Mouse (Mus musculus) intestine, embryonic 16.5 days (tissue): ENCODE measurements at regions not wholly inside any gene's neighbourhood (a gene's known extent, or its start where the extent isn't known, plus 50 kb on each side); places are given as distances from the start of the nearest gene placed in this dataset.

Experiments used
- ATAC-seq: fragments of 200-750 bp; cut with Nextera tagmentation; 2 replicates; pipeline ENCODE4 v1.8.0; 2017; ENCODE audit warnings: moderate TSS enrichment, moderate library complexity
- H3K27ac ChIP-seq: fragments of 300-500 bp; sonication (generic); 2 replicates; pipeline ENCODE4 v1.5.1; 2014; ENCODE audit warnings: mild to moderate bottlenecking, low read length
- H3K27me3 ChIP-seq: fragments of 300-500 bp; sonication (generic); replicated peaks from 2 replicates; pipeline ENCODE4 v1.6.1; 2014; ENCODE audit warnings: low read length, control low read depth, mixed read lengths; ENCODE audit not compliant: control insufficient read depth, insufficient read depth
- H3K36me3 ChIP-seq: fragments of 300-500 bp; sonication (generic); 2 replicates; pipeline ENCODE4 v1.6.1; 2014; ENCODE audit warnings: low read length, control low read depth; ENCODE audit not compliant: control insufficient read depth, insufficient read depth
- H3K4me1 ChIP-seq: fragments of 300-500 bp; sonication (generic); 2 replicates; pipeline ENCODE4 v1.6.1; 2014; ENCODE audit warnings: low read length, control low read depth, mixed read lengths; ENCODE audit not compliant: control insufficient read depth, insufficient read depth
- H3K4me2 ChIP-seq: fragments of 300-500 bp; sonication (generic); 2 replicates; pipeline ENCODE4 v1.6.1; 2014; ENCODE audit warnings: low read depth, low read length, control low read depth
- H3K4me3 ChIP-seq: fragments of 300-500 bp; sonication (generic); 2 replicates; pipeline ENCODE4 v1.5.1; 2014; ENCODE audit warnings: mild to moderate bottlenecking, low read length
- H3K9ac ChIP-seq: fragments of 300-500 bp; sonication (generic); 2 replicates; pipeline ENCODE4 v1.6.1; 2014; ENCODE audit warnings: low read depth, low read length
- H3K9me3 ChIP-seq: fragments of 300-500 bp; sonication (generic); 2 replicates; pipeline ENCODE4 v1.6.1; 2016; ENCODE audit warnings: low read length, control low read depth; ENCODE audit not compliant: control insufficient read depth
- WGBS: fragments of 180-500 bp; shearing (Covaris S2); extraction: QIAGEN DNeasy Blood & Tissue Kit; methylation state at CpG from one replicate; pipeline ENCODE4 v1.1.7; 2014; 5-methylcytosine and 5-hydroxymethylcytosine counted together

DNA sequence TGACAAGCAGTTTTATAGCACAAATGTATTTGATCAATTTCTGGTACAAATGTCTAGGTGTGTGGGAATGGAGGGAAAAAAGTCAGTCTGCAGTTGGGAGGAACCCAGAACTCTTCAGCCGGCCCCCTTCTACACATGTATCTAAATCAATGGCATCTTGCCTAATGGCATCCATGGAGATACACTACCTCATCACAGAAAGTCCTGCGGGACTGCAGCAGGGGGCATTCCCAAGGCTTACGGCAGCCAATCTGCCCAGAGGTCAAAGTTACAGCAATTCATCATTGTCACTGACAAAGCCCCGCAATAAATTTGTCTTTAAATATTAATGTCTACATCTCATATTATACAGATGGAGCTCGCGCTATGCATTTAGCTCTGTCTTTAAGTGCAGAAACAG, 135.7 kb upstream of the Arhgap5 start:
- 35% methylated on average over 6 of the region's 6 CpGs for WGBS

DNA sequence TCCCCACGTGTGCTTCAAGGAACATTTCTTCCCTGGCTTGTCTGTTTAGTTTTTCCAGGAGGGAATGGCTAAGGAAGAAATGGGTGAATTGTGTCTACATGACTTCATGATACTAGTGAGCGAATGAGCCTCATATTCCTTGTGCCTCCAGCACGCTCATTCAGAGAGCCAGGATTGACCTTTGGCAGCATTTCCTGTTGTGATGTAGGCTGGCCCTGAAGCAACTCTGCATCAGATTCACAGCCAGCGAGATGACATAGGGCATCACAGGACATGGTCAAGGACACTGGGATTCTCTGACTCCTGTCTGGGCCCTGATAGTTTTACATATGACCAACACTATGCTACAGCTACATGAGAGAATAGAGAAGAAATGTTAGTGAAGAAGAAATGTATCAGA, 135.3 kb upstream of the Arhgap5 start:
- Histone ChIP-seq H3K27me3 (no peaks in the 10 kb centered on the region), H3K4me1 (peaks cover 7% of the 10 kb centered on the region; the same call in 1 of the 2 replicates), H3K9me3 (no peaks in the 10 kb centered on the region), H3K36me3 (no peaks in the 10 kb centered on the region), H3K4me3 (no peak overlapping the region), H3K27ac (no peak overlapping the region), H3K9ac (no peak overlapping the region), H3K4me2 (no peak overlapping the region)
- no peak for ATAC-seq
- WGBS: 46% methylated on average over 4 of the region's 4 CpGs

More for the DNA sequence above, 135.7 kb upstream of the Arhgap5 start:
- no peak overlapping the region for H3K9ac ChIP-seq
- H3K4me1 ChIP-seq: peaks cover 7% of the 10 kb centered on the region; the same call in 1 of the 2 replicates
- H3K4me3 ChIP-seq: no peak overlapping the region
- H3K36me3 ChIP-seq: no peaks in the 10 kb centered on the region
- H3K4me2 ChIP-seq: no peak overlapping the region
- H3K27me3 ChIP-seq: no peaks in the 10 kb centered on the region
- no peak overlapping the region for H3K27ac ChIP-seq
- no peak for ATAC-seq
- H3K9me3 ChIP-seq: no peaks in the 10 kb centered on the region

DNA sequence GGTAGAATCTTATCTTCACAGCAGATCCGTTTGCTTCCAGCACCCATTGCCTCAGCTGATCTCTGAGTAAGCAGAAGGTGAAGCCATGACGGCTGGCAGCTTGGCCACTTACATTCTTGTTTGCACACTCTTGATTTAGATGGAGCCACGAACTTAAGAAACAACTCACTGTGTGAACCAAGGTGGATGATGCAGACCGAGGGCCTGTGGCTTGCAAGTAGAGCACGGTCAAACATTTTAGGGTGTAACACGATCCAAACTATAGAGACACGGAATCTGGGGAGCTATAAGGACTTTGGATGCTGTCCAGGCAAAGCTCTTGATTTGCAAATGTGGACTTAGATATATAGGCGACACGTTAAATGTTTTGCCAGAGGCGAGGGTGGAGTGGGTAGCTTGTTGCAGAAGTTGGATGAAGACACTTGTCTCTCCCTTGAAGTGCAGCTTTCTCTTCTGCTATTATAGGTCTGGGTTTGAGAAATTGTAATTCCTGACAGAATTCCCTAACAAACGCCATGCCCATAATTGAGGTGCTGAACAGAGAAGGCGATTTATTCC, 133.5 kb upstream of the Arhgap5 start:
- Histone ChIP-seq H3K9ac (no peak overlapping the region), H3K27me3 (no peaks in the 10 kb centered on the region), H3K4me3 (no peak overlapping the region), H3K4me1 (peaks cover 7% of the 10 kb centered on the region; the same call in 1 of the 2 replicates), H3K36me3 (no peaks in the 10 kb centered on the region), H3K9me3 (no peaks in the 10 kb centered on the region), H3K27ac (no peak overlapping the region), H3K4me2 (no peak overlapping the region)
- WGBS: 61% methylated on average over 12 of the region's 12 CpGs
- no peak for ATAC-seq

GRCm38 (mm10) chr12:52375116-52375515, 128.7 kb upstream of the Arhgap5 start:
- ATAC-seq: no peak
- H3K9me3 ChIP-seq: no peaks in the 10 kb centered on the region
- no peak overlapping the region for H3K4me2 ChIP-seq
- H3K9ac ChIP-seq: no peak overlapping the region
- no peaks in the 10 kb centered on the region for H3K36me3 ChIP-seq
- H3K27ac ChIP-seq: no peak overlapping the region
- 0 out of 2 replicates have a peak, but pooled peaks cover 3% of the 10 kb centered on the region for H3K4me1 ChIP-seq
- H3K4me3 ChIP-seq: no peak overlapping the region
- WGBS: 91% methylated on average over 4 of the region's 4 CpGs
- H3K27me3 ChIP-seq: no peaks in the 10 kb centered on the region

- 60% methylated on average over 10 of the region's 10 CpGs for WGBS
- H3K4me2 ChIP-seq: no peak overlapping the region
- H3K9ac ChIP-seq: no peak overlapping the region
- peak; percentile 85 for ATAC-seq
- H3K27ac ChIP-seq: 0 out of 2 replicates have a peak overlapping the region, but pooled peaks have one; percentile 25
- H3K36me3 ChIP-seq: no peaks in the 10 kb centered on the region
- H3K9me3 ChIP-seq: no peaks in the 10 kb centered on the region
- no peaks in the 10 kb centered on the region for H3K27me3 ChIP-seq
- H3K4me3 ChIP-seq: no peak overlapping the region
- peaks cover 12% of the 10 kb centered on the region for H3K4me1 ChIP-seq
Observed at GRCm38 (mm10) chr12:52376692-52377462, 126.9 kb upstream of the Arhgap5 start.

GRCm38 (mm10) chr12:52377463-52377848, 126.3 kb upstream of the Arhgap5 start:
- peaks cover 18% of the 10 kb centered on the region for H3K4me1 ChIP-seq

GRCm38 (mm10) chr12:52379245-52379644, 124.5 kb upstream of the Arhgap5 start:
- Histone ChIP-seq H3K4me1 (peaks cover 25% of the 10 kb centered on the region), H3K9ac (no peak overlapping the region), H3K27ac (no peak overlapping the region), H3K4me3 (no peak overlapping the region), H3K27me3 (no peaks in the 10 kb centered on the region), H3K36me3 (no peaks in the 10 kb centered on the region), H3K9me3 (no peaks in the 10 kb centered on the region), H3K4me2 (no peak overlapping the region)
- ATAC-seq: no peak
- 76% methylated on average over 4 of the region's 4 CpGs for WGBS

More at GRCm38 (mm10) chr12:52377463-52377848, 126.3 kb upstream of the Arhgap5 start:
- Histone ChIP-seq H3K4me3 (no peak overlapping the region), H3K4me2 (no peak overlapping the region), H3K27me3 (no peaks in the 10 kb centered on the region), H3K36me3 (no peaks in the 10 kb centered on the region), H3K9ac (no peak overlapping the region), H3K9me3 (no peaks in the 10 kb centered on the region), H3K27ac (0 out of 2 replicates have a peak overlapping the region, but pooled peaks have one; percentile 25)
- ATAC-seq: no peak
- WGBS: 94% methylated on average over 2 of the region's 2 CpGs

- no peak overlapping the region for H3K4me3 ChIP-seq
- ATAC-seq: no peak
- H3K9ac ChIP-seq: no peak overlapping the region
- WGBS: 64% methylated on average over 5 of the region's 5 CpGs
- H3K9me3 ChIP-seq: no peaks in the 10 kb centered on the region
- H3K27ac ChIP-seq: no peak overlapping the region
- H3K4me1 ChIP-seq: peaks cover 25% of the 10 kb centered on the region
- no peak overlapping the region for H3K4me2 ChIP-seq
- H3K36me3 ChIP-seq: no peaks in the 10 kb centered on the region
- no peaks in the 10 kb centered on the region for H3K27me3 ChIP-seq
Observed at GRCm38 (mm10) chr12:52379960-52380359, 123.8 kb upstream of the Arhgap5 start.

DNA sequence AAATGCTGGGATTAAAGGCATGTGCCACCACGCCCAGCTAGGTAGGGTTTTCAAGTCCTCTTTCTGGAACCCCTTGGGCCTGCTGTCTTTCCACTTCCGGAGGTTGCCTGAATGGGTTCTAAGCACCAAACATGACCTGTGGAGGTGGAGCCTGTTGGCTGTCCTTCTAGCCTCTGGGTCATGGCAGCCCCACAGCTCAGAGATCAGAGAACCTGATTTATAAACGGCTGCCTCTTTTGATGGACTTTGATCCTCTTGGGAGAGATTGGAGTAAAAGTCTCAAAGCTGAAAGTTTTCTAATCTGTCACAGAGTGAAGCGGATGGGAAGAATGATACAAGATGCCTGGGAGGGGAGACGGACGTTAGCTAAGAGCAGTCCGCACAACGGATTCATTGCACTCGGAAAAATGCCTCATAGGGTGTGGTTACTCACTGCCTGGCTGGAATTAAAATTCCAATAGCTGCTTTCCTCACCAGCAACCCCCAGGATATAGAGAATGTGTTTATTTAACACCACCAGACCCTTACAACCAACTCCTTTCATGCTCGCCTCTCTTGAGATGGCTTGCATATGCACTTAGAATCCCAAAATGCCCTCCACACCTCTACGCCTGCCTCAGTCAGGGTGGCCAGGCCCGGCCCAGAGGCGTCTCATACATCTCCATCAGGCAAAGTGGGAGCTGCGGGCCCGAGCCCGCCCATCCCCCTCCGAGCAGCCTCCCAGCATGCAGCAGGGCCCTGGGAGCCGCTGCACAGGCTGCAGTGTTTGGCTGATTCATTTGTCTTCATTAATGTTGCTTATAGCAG, 122.4 kb upstream of the Arhgap5 start:
- H3K27ac ChIP-seq: peak overlapping the region; percentile 9
- peak overlapping the region; percentile 10; the same call in 1 of the 2 replicates for H3K4me2 ChIP-seq
- no peak overlapping the region for H3K9ac ChIP-seq

More for the DNA sequence above, 122.4 kb upstream of the Arhgap5 start:
- peak; percentile 65 for ATAC-seq
- Histone ChIP-seq H3K4me3 (no peak overlapping the region), H3K9me3 (no peaks in the 10 kb centered on the region), H3K36me3 (no peaks in the 10 kb centered on the region), H3K4me1 (peaks cover 25% of the 10 kb centered on the region), H3K27me3 (no peaks in the 10 kb centered on the region)
- 38% methylated on average over 18 of the region's 18 CpGs for WGBS
